Mouse (Mus musculus): Measurements from ENCODE around the gene Sgms1.

GRCm38 (mm10) chr19:32252987-32253386 lies 136.5 kb downstream of the Sgms1 start:
- TF ChIP-seq GATA1 (IDR thresholded peaks at IDR 0.05; ENCODE audit: borderline replicate concordance, low read length) = no peak
- TF ChIP-seq FLI1 (IDR thresholded peaks at IDR 0.05; ENCODE audit: low read length) = no peak
